Mouse (Mus musculus): ENCODE measurements around the gene Pet117. TPM values are rescaled to one million over a fixed set of nuclear protein-coding genes. Genes with fewer than 3 reads are reported as not detected.

The Pet117 gene
- total and polyA plus RNA-seq, 3 experiments, result not detected

DNA sequence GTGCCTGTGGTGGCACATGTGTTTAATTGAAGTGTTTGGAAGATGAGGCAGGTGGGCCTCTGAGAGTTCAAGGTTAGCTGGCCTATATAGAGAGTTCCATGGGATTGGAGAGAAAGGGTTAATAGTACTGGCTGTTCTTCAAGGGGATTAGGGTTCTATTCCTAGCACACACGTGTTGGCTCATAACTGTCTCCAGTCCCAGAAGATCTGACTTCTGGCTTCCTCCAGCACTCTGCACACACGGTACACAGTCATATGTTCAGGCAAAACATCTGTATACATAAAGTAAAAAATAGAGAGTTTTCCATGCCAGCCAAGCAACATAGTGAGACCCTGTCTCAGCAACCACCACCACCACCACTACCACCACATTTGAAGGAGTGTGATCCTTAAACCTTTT is 17.5 kb downstream of the Pet117 start:
- Histone ChIP-seq H3K4me1 (ENCODE audit: control insufficient read depth in 1 of 2, insufficient read depth in 2 of 2, low read length in 2 of 2) (no peaks in the 10 kb centered on the region; a peak in 1 of 4 replicates), H3K79me2 (ENCODE audit: control insufficient read depth, insufficient read depth, low read length, poor library complexity) (no peaks in the 10 kb centered on the region), H3K9me3 (replicated peaks; ENCODE audit: insufficient read depth, low read length) (no peaks in the 10 kb centered on the region), H3K27ac (ENCODE audit: control insufficient read depth, low read depth, low read length) (no peak overlapping the region), H3K27me3 (ENCODE audit: control insufficient read depth in 1 of 2, insufficient read depth in 2 of 2, low read length in 2 of 2) (no peaks in the 10 kb centered on the region), H3K4me3 (ENCODE audit: control insufficient read depth in 1 of 2, insufficient read depth in 1 of 2, low read depth in 2 of 2, low read length in 2 of 2) (no peak overlapping the region), H3K9ac (ENCODE audit: control insufficient read depth, low read depth, low read length, poor library complexity, severe bottlenecking) (no peak overlapping the region), H3K36me3 (ENCODE audit: control insufficient read depth in 1 of 2, insufficient read depth in 2 of 2, low read length in 2 of 2) (peaks cover 3 to 28% of the 10 kb centered on the region in 2 experiments; a peak in 3 of 4 replicates)
- DNase-seq (ENCODE audit: low read depth, low spot score), result no peak
- TF ChIP-seq TAL1 (IDR thresholded peaks at IDR 0.05; ENCODE audit: low read length), result no peak
- no peak for TF ChIP-seq ZMIZ1 (IDR thresholded peaks at IDR 0.05; ENCODE audit: low read depth, low read length)
- TF ChIP-seq MAX (IDR thresholded peaks at IDR 0.05; ENCODE audit: low read length), result no peak
- no peak for TF ChIP-seq MAFK (IDR thresholded peaks at IDR 0.05; ENCODE audit: borderline replicate concordance, low read depth, low read length)
- TF ChIP-seq GATA1 (IDR thresholded peaks at IDR 0.05; ENCODE audit: low read depth, low read length), result no peak
- no peak for TF ChIP-seq ELF1 (IDR thresholded peaks at IDR 0.05; ENCODE audit: low read depth, low read length)
- TF ChIP-seq MYB (IDR thresholded peaks at IDR 0.05; ENCODE audit: low read depth, low read length), result no peak
- no peak for TF ChIP-seq POLR2AphosphoS2 (IDR thresholded peaks at IDR 0.05; ENCODE audit: low read length)
- no peak for TF ChIP-seq HCFC1 (IDR thresholded peaks at IDR 0.05; ENCODE audit: low read depth, low read length)
- TF ChIP-seq TBP (IDR thresholded peaks at IDR 0.05; ENCODE audit: low read depth, low read length), result no peak
- no peak for TF ChIP-seq NELFE (IDR thresholded peaks at IDR 0.05; ENCODE audit: low read depth, low read length)
- no peak for TF ChIP-seq ETS1 (IDR thresholded peaks at IDR 0.05; ENCODE audit: low read depth, low read length)

DNA sequence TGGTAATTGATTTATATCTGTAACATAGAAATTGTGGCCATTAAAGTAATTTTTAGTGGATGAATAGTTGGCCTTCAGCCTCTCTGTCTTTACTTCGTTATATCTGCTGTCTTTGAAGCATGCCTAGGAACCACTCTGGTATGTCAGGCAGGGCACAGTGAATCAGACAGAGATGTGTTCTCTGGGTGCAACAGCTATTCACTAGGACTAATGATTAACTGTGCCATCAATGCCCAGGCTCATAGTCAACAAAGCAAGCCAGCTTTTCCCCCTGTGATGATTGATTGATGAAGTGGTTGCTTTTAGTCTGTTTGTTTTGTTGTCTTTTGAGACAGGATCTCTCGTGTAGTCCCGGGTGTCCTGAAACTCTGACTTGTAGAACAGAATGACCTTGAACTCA is 19.6 kb downstream of the Pet117 start:
- no peak overlapping the region for H3K9ac ChIP-seq (ENCODE audit: control insufficient read depth, low read depth, low read length, poor library complexity, severe bottlenecking)
- H3K4me3 ChIP-seq (ENCODE audit: control insufficient read depth in 1 of 2, insufficient read depth in 1 of 2, low read depth in 2 of 2, low read length in 2 of 2), result no peak overlapping the region
- no peaks in the 10 kb centered on the region for H3K9me3 ChIP-seq (replicated peaks; ENCODE audit: insufficient read depth, low read length)
- DNase-seq (ENCODE audit: low read depth, low spot score), result no peak
- no peaks in the 10 kb centered on the region for H3K27me3 ChIP-seq (ENCODE audit: control insufficient read depth in 1 of 2, insufficient read depth in 2 of 2, low read length in 2 of 2)
- H3K36me3 ChIP-seq (ENCODE audit: control insufficient read depth in 1 of 2, insufficient read depth in 2 of 2, low read length in 2 of 2), result peaks cover 0 to 16% of the 10 kb centered on the region in 2 experiments; a peak in 2 of 4 replicates
- H3K4me1 ChIP-seq (ENCODE audit: control insufficient read depth in 1 of 2, insufficient read depth in 2 of 2, low read length in 2 of 2), result no peaks in the 10 kb centered on the region
- no peak for TF ChIP-seq MYC (IDR thresholded peaks at IDR 0.05; ENCODE audit: low read depth, low read length)
- no peak for TF ChIP-seq ZKSCAN1 (IDR thresholded peaks at IDR 0.05; ENCODE audit: low read depth, low read length)
- TF ChIP-seq UBTF (IDR thresholded peaks at IDR 0.05; ENCODE audit: borderline replicate concordance, insufficient read depth, low read depth, low read length), result no peak
- TF ChIP-seq RCOR1 (IDR thresholded peaks at IDR 0.05; ENCODE audit: low read depth, low read length), result no peak
- no peak for TF ChIP-seq ZNF384 (IDR thresholded peaks at IDR 0.05; ENCODE audit: low read depth, low read length)
- TF ChIP-seq MAX (IDR thresholded peaks at IDR 0.05; ENCODE audit: low read length), result no peak
- no peak for TF ChIP-seq SIN3A (IDR thresholded peaks at IDR 0.05; ENCODE audit: low read length)
- no peak for TF ChIP-seq POLR2AphosphoS5 (IDR thresholded peaks at IDR 0.05; ENCODE audit: borderline replicate concordance, low read depth, low read length)
- TF ChIP-seq EP300 (IDR thresholded peaks at IDR 0.05; ENCODE audit: low read depth in 1 of 2, low read length in 2 of 2), result no peak
- no peak for TF ChIP-seq USF2 (IDR thresholded peaks at IDR 0.05; ENCODE audit: borderline replicate concordance in 1 of 2, insufficient read depth in 1 of 2, low read depth in 1 of 2, low read length in 2 of 2)
- TF ChIP-seq RAD21 (IDR thresholded peaks at IDR 0.05; ENCODE audit: low read depth, low read length), result no peak
- no peak for TF ChIP-seq HCFC1 (IDR thresholded peaks at IDR 0.05; ENCODE audit: low read depth, low read length)
- no peak for TF ChIP-seq NELFE (IDR thresholded peaks at IDR 0.05; ENCODE audit: low read depth, low read length)
- no peak for TF ChIP-seq GABPA (IDR thresholded peaks at IDR 0.05; ENCODE audit: low read depth, low read length)
- no peak for TF ChIP-seq ELF1 (IDR thresholded peaks at IDR 0.05; ENCODE audit: low read depth, low read length)
- no peak for TF ChIP-seq CHD2 (IDR thresholded peaks at IDR 0.05; ENCODE audit: low read length)
- TF ChIP-seq NRF1 (IDR thresholded peaks at IDR 0.05; ENCODE audit: insufficient read depth, low read depth, low read length, poor library complexity, severe bottlenecking), result no peak
- TF ChIP-seq ZC3H11A (IDR thresholded peaks at IDR 0.05; ENCODE audit: low read depth, low read length), result no peak
- no peak for TF ChIP-seq MAZ (IDR thresholded peaks at IDR 0.05; ENCODE audit: low read depth, low read length)
- no peaks in the 10 kb centered on the region for H3K79me2 ChIP-seq (ENCODE audit: control insufficient read depth, insufficient read depth, low read length, poor library complexity)
- H3K27ac ChIP-seq (ENCODE audit: control insufficient read depth, low read depth, low read length), result no peak overlapping the region

Measured in MEL (cell line).